Mouse (Mus musculus): ENCODE data around the gene Syngap1.

The Syngap1 gene

GRCm38 (mm10) chr17:26994410-26994809 lies 53.4 kb downstream of the Syngap1 start:
- no peak for DNase-seq (ENCODE audit: low spot score in 2 of 2)

GRCm38 (mm10) chr17:26995006-26995405 lies 54.0 kb downstream of the Syngap1 start:
- no peak for DNase-seq (ENCODE audit: low spot score in 2 of 2)

- no peak for DNase-seq (ENCODE audit: low spot score in 2 of 2)
Measured at GRCm38 (mm10) chr17:26995562-26995961, 54.5 kb downstream of the Syngap1 start.

- DNase-seq (ENCODE audit: low spot score in 2 of 2), result no peak
Measured at GRCm38 (mm10) chr17:26997661-26998060, 56.6 kb downstream of the Syngap1 start.

GRCm38 (mm10) chr17:26998283-26998682 lies 57.2 kb downstream of the Syngap1 start:
- DNase-seq (ENCODE audit: low spot score in 2 of 2), result no peak

GRCm38 (mm10) chr17:26999996-27000395 lies 58.9 kb downstream of the Syngap1 start:
- DNase-seq (ENCODE audit: low spot score in 2 of 2), result no peak

GRCm38 (mm10) chr17:27001151-27001550 lies 60.1 kb downstream of the Syngap1 start:
- DNase-seq (ENCODE audit: low spot score in 2 of 2), result no peak

GRCm38 (mm10) chr17:27001889-27002288 lies 60.8 kb downstream of the Syngap1 start:
- no peak for DNase-seq (ENCODE audit: low spot score in 2 of 2)

GRCm38 (mm10) chr17:27004431-27004830 lies 63.4 kb downstream of the Syngap1 start:
- no peak for DNase-seq (ENCODE audit: low spot score in 2 of 2)

GRCm38 (mm10) chr17:27004903-27005485 lies 63.9 kb downstream of the Syngap1 start:
- DNase-seq (ENCODE audit: low spot score in 2 of 2), result no peak

GRCm38 (mm10) chr17:27005644-27006043 lies 64.6 kb downstream of the Syngap1 start:
- no peak for DNase-seq (ENCODE audit: low spot score in 2 of 2)

- DNase-seq (ENCODE audit: low spot score in 2 of 2), result no peak
Measured at GRCm38 (mm10) chr17:27008277-27008676, 67.2 kb downstream of the Syngap1 start.

GRCm38 (mm10) chr17:27011167-27011566 lies 70.1 kb downstream of the Syngap1 start:
- no peak for DNase-seq (ENCODE audit: low spot score in 2 of 2)

GRCm38 (mm10) chr17:27011998-27012672 lies 71.1 kb downstream of the Syngap1 start:
- DNase-seq (ENCODE audit: low spot score in 2 of 2), result no peak

- no peak for DNase-seq (ENCODE audit: low spot score in 2 of 2)
Measured at GRCm38 (mm10) chr17:27012909-27013308, 71.9 kb downstream of the Syngap1 start.

- DNase-seq (ENCODE audit: low spot score in 2 of 2), result peak; percentile 69 to 75
Measured at GRCm38 (mm10) chr17:27017564-27018499, 76.8 kb downstream of the Syngap1 start.

GRCm38 (mm10) chr17:27018555-27019196 lies 77.6 kb downstream of the Syngap1 start:
- no peak for DNase-seq (ENCODE audit: low spot score in 2 of 2)

GRCm38 (mm10) chr17:27021076-27021475 lies 80.0 kb downstream of the Syngap1 start:
- no peak for DNase-seq (ENCODE audit: low spot score in 2 of 2)

- DNase-seq (ENCODE audit: low spot score in 2 of 2), result no peak
Measured at GRCm38 (mm10) chr17:27021736-27022135, 80.7 kb downstream of the Syngap1 start.
